Mouse (Mus musculus) mesoderm, embryonic 11.5 days (tissue): ENCODE measurements at regions not wholly inside any gene's neighbourhood (a gene's known extent, or its start where the extent isn't known, plus 50 kb on each side); places are given as distances from the start of the nearest gene placed in this dataset.

Source experiments
- DNase-seq: peaks from one replicate; pipeline ENCODE4 v3.0.0-alpha.2; 2012; ENCODE audit warnings: low read depth, low spot score

- DNase-seq, result no peak
Measured at GRCm38 (mm10) chr19:27022917-27023316, 137.2 kb downstream of the Gm815 start.

- no peak for DNase-seq
Measured at GRCm38 (mm10) chr19:27028834-27029233, 143.2 kb downstream of the Gm815 start.

GRCm38 (mm10) chr19:27031030-27031700 lies 145.5 kb downstream of the Gm815 start:
- DNase-seq, result no peak

GRCm38 (mm10) chr19:27032621-27033020 lies 146.9 kb downstream of the Gm815 start:
- no peak for DNase-seq

GRCm38 (mm10) chr19:27038298-27038697 lies 152.6 kb downstream of the Gm815 start:
- peak; percentile 55 for DNase-seq

GRCm38 (mm10) chr19:27040321-27041025 lies 154.8 kb downstream of the Gm815 start:
- DNase-seq, result no peak

- DNase-seq, result peak; percentile 24
Measured at GRCm38 (mm10) chr19:27066449-27067181, 149.7 kb upstream of the Vldlr start.

- no peak for DNase-seq
Measured at GRCm38 (mm10) chr19:27073281-27073680, 143.0 kb upstream of the Vldlr start.

- no peak for DNase-seq
Measured at GRCm38 (mm10) chr19:27075019-27075418, 141.3 kb upstream of the Vldlr start.

- DNase-seq, result no peak
Measured at GRCm38 (mm10) chr19:27076920-27077512, 139.3 kb upstream of the Vldlr start.

- no peak for DNase-seq
Measured at GRCm38 (mm10) chr19:27087344-27087743, 128.9 kb upstream of the Vldlr start.

- DNase-seq, result no peak
Measured at GRCm38 (mm10) chr19:27087833-27088232, 128.5 kb upstream of the Vldlr start.

- DNase-seq, result no peak
Measured at GRCm38 (mm10) chr19:27089099-27089498, 127.2 kb upstream of the Vldlr start.

GRCm38 (mm10) chr19:27091603-27092002 lies 124.7 kb upstream of the Vldlr start:
- DNase-seq, result no peak

GRCm38 (mm10) chr19:27094777-27095478 lies 121.4 kb upstream of the Vldlr start:
- DNase-seq, result no peak

GRCm38 (mm10) chr19:27099921-27100320 lies 116.4 kb upstream of the Vldlr start:
- DNase-seq, result peak; percentile 6

- no peak for DNase-seq
Measured at GRCm38 (mm10) chr19:27110437-27110836, 105.8 kb upstream of the Vldlr start.

GRCm38 (mm10) chr19:27120876-27121275 lies 95.4 kb upstream of the Vldlr start:
- no peak for DNase-seq

- DNase-seq, result no peak
Measured at GRCm38 (mm10) chr19:27122348-27122747, 93.9 kb upstream of the Vldlr start.

- no peak for DNase-seq
Measured at GRCm38 (mm10) chr19:27123334-27123733, 93.0 kb upstream of the Vldlr start.

- DNase-seq, result peak; percentile 34
Measured at GRCm38 (mm10) chr19:27123806-27124469, 92.3 kb upstream of the Vldlr start.
